ENCODE assay signal across 1 mouse cellular context in genomic region chr2:131200710-131201109, GRCm38 (mm10).
TF ChIP-seq lines count a peak whose summit lies in the region.

No protein-coding gene starts in this region.

TF ChIP-seq in CH12.LX, 34 proteins besides CTCF, POLR2A, EP300 and RAD21 (continued from another document):
- TF ChIP-seq BHLHE40 (IDR thresholded peaks at IDR 0.05; ENCODE audit: low read depth, low read length) (peak; percentile 51; the same call in 1 of the 2 replicates), POLR2AphosphoS2 (IDR thresholded peaks at IDR 0.05; ENCODE audit: low read depth, low read length) (no peak), CHD2 (IDR thresholded peaks at IDR 0.05; ENCODE audit: low read length) (0 out of 2 replicates have a peak, but pooled peaks have one; percentile 17), JUN (IDR thresholded peaks at IDR 0.05; ENCODE audit: insufficient read depth, low read depth, low read length) (peak; percentile 73), KAT2A (IDR thresholded peaks at IDR 0.05; ENCODE audit: insufficient replicate concordance, low read length) (no peak), MEF2A (IDR thresholded peaks at IDR 0.05; ENCODE audit: borderline replicate concordance, low read depth, low read length) (peak; percentile 87), RCOR1 (conservative IDR thresholded peaks at IDR 0.05; ENCODE audit: low read depth, low read length) (0 out of 2 replicates have a peak, but pooled peaks have one; percentile 62), MXI1 (IDR thresholded peaks at IDR 0.05; ENCODE audit: low read depth, low read length) (no peak), SIN3A (IDR thresholded peaks at IDR 0.05; ENCODE audit: low read length) (peak; percentile 39; the same call in 1 of the 2 replicates), ETS1 (conservative IDR thresholded peaks at IDR 0.05; ENCODE audit: low read depth, low read length) (peak; percentile 56; the same call in 1 of the 2 replicates), JUND (conservative IDR thresholded peaks at IDR 0.05; ENCODE audit: low read depth, low read length) (peak; percentile 90), IRF4 (IDR thresholded peaks at IDR 0.05; ENCODE audit: low read depth, low read length) (peak; percentile 87)
TF ChIP-seq in CH12.LX: peak in this region for 11.
